Mouse (Mus musculus) lung, adult 2 months (tissue): ENCODE results near the gene 1190005I06Rik. TPM values are rescaled to one million over a fixed set of nuclear protein-coding genes. Genes with fewer than 3 reads are reported as not detected.

Experiments used
- DNase-seq: peaks from one replicate; pipeline ENCODE4 v3.0.0; 2022
- H3K4me1 ChIP-seq: fragments of 200-500 bp; 2 replicates; pipeline ENCODE4 v1.6.1; 2011; ENCODE audit warnings: low read length; ENCODE audit not compliant: control insufficient read depth, insufficient read depth
- H3K4me3 ChIP-seq: fragments of 200-500 bp; replicated peaks from 2 replicates; pipeline ENCODE3; 2011; ENCODE audit warnings: low read depth, mild to moderate bottlenecking, control low read depth, low read length; ENCODE audit errors: extremely low read depth
- CTCF ChIP-seq: fragments of 200-500 bp; IDR thresholded peaks from 2 replicates; pipeline ENCODE4 v1.5.1; 2011; ENCODE audit warnings: mild to moderate bottlenecking, low read length, control low read depth; ENCODE audit not compliant: insufficient read depth
- POLR2A ChIP-seq: fragments of 200-500 bp; IDR thresholded peaks from 2 replicates; pipeline ENCODE4 v1.6.1; 2011; ENCODE audit warnings: low read depth, mild to moderate bottlenecking, control low read depth, low read length, borderline replicate concordance; ENCODE audit errors: extremely low read depth
- WGBS: fragments of 180-500 bp; shearing (Covaris S2); methylation state at CpG from one replicate; pipeline ENCODE4 v1.1.7; 2018; 5-methylcytosine and 5-hydroxymethylcytosine counted together
- polyA plus RNA-seq: library from polyadenylated mRNA; depleted of rRNA; stranded (reverse); fragments of >200 nt; gene quantifications from 2 replicates; pipeline ENCODE4 v1.2.3, GENCODE M21; 2012; rRNA removed

Gene 1190005I06Rik
- polyA plus RNA-seq, 1 experiment, result 2.4 TPM

GRCm38 (mm10) chr8:120563348-120563724 lies 84.1 kb downstream of the 1190005I06Rik start:
- Histone ChIP-seq H3K4me1 (peaks cover 19% of the 10 kb centered on the region), H3K4me3 (no peak overlapping the region)
- 33% methylated on average over 8 of the region's 8 CpGs for WGBS
- no peak for DNase-seq
- no peak for TF ChIP-seq POLR2A
- TF ChIP-seq CTCF, result no peak

- DNase-seq, result no peak
- TF ChIP-seq POLR2A (no peak), CTCF (no peak)
- H3K4me3 ChIP-seq, result no peak overlapping the region
- H3K4me1 ChIP-seq, result peaks cover 19% of the 10 kb centered on the region
- WGBS, result 91% methylated on average over 18 of the region's 18 CpGs
Observed at GRCm38 (mm10) chr8:120562680-120563347, 84.6 kb downstream of the 1190005I06Rik start.

DNA sequence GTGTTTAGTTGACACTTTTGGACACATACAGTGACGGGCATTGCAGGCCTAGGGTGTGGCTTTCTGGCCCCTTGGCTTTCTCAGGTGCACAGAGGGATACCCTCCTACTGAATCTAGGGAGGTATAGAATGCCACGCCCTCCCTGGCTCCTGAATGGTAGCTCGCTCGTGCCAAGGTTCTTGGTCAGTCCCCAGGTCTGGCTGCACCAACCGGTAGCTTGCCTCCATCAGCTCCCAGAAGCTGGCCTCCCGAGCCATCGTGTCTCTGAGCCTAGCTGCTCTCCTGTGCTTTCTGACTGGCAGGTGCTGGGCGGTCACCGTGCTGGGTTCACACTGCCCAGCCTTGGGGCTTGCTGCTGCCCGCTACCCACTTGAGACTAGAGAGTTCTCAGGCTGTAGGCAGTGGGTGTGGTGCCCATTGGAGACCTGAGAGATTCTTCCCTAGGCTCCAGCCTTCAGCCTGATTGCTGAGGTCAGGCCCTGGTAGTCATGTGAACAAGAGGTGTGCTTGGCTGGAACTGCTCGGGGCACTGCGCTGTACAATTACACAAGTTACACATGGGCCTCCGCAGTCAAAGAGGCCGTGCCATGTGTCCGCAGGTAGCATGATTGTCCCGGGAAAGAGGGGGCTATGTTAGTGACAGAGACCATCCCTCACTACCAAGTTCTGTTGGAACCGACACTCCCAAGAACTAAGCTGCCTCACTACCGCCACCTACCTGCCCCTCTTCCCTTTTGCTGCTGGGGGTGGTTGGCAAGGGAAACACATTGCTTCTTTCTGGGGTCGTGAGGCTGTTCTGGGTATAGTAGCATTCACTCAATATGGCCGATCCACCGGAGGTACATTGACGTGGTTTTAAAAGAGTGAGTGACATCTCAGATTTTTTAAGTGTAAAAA lies 85.6 kb downstream of the 1190005I06Rik start:
- 75% methylated on average over 22 of the region's 22 CpGs for WGBS
- TF ChIP-seq POLR2A, result no peak
- peak; percentile 52 for TF ChIP-seq CTCF
- Histone ChIP-seq H3K4me1 (peaks cover 19% of the 10 kb centered on the region), H3K4me3 (no peak overlapping the region)
- DNase-seq, result peak; percentile 39

DNA sequence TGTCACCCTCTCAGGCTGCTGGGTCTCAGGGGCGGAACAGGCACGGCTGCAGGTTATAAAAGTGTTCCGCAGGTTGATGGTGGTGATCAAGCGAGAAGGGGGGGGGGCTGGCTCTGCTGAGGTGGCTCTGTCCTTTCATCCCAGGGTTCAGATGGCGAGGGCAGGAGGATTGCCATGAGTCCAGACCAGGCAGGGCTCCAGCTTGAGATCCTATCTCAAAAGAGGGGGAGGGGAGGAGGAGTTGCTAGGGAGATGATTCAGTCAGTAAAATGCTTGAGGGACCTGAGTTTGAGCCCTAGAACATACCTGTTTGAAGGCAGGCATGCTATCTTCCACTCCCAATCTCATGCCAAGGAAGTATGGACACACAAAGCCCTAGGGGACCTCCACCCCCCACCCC lies 86.9 kb downstream of the 1190005I06Rik start:
- 87% methylated on average over 5 of the region's 5 CpGs for WGBS

GRCm38 (mm10) chr8:120559654-120560053 lies 87.8 kb downstream of the 1190005I06Rik start:
- Histone ChIP-seq H3K4me1 (peaks cover 19% of the 10 kb centered on the region), H3K4me3 (no peak overlapping the region)
- 87% methylated on average over 11 of the region's 11 CpGs for WGBS
- DNase-seq, result no peak
- TF ChIP-seq CTCF (no peak), POLR2A (no peak)

More for the DNA sequence above, 86.9 kb downstream of the 1190005I06Rik start:
- Histone ChIP-seq H3K4me1 (peaks cover 19% of the 10 kb centered on the region), H3K4me3 (no peak overlapping the region)
- no peak for DNase-seq
- no peak for TF ChIP-seq CTCF
- no peak for TF ChIP-seq POLR2A

Other genes starting within 250 kb of the 1190005I06Rik start
- 4.4 and 4.5 TPM in 2 replicates for gene Gins2, start 58.3 kb downstream of the 1190005I06Rik start, polyA plus RNA-seq
- gene Gm27021, start 20.4 kb upstream of the 1190005I06Rik start, polyA plus RNA-seq, result 0.92 and 1.3 TPM in 2 replicates
- 606 and 728 TPM in 2 replicates for gene Cox4i1, start 20.6 kb upstream of the 1190005I06Rik start, polyA plus RNA-seq
- gene Emc8, start 20.9 kb upstream of the 1190005I06Rik start, polyA plus RNA-seq, result 56.8 and 71.2 TPM in 2 replicates
- gene Irf8, start 88.7 kb upstream of the 1190005I06Rik start, polyA plus RNA-seq, result 38.6 and 44.7 TPM in 2 replicates